Mouse (Mus musculus) testis, postnatal 10 days (tissue): Measurements from ENCODE around the gene Lmntd2.

Source experiments
- DNase-seq: peaks from one replicate; pipeline ENCODE4 v3.0.0; 2021; ENCODE audit warnings: low spot score

Lmntd2 gene

DNA sequence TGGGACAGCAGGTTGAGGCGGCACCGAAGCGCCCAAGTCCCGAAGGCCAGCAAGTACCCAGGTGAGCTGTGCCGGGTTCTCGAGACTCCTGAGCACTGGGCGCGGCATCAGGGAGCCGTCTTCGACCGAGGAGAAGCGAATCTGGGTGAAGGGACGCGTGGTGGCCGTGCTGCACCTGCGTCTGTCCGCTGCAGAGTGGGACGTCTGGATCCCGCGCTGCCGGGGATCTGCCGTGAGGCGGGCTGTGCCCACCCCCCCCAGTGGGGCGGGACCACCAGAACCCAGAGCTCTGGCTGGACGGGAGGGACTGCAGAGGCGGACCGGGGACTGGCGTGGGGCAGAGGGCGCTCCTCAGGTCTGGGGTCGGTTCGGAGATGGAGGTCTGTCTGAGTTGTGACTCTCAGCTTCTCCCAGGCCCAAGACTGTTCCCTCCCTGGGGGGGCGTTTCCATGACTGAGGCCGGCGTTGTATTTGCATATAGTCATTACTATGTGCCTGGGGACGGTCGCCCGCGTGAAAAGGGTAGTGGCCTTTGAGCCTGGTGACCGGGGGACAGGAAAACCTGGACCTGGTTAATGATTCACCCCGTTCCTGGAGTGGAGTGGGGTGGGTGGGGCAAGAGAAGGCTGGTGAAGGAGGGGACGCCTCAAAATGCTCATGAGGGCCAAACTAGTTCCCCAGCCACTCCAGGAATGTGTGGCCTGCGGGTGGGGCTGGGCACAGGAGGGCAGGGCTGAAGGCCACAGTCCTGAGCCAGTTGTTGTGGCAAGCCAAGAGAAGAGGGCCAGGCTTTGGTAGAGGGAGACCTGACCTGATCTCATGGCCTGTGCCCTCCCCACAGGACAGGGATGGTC lies 2.2 kb upstream of the Lmntd2 start:
- no peak for DNase-seq

DNA sequence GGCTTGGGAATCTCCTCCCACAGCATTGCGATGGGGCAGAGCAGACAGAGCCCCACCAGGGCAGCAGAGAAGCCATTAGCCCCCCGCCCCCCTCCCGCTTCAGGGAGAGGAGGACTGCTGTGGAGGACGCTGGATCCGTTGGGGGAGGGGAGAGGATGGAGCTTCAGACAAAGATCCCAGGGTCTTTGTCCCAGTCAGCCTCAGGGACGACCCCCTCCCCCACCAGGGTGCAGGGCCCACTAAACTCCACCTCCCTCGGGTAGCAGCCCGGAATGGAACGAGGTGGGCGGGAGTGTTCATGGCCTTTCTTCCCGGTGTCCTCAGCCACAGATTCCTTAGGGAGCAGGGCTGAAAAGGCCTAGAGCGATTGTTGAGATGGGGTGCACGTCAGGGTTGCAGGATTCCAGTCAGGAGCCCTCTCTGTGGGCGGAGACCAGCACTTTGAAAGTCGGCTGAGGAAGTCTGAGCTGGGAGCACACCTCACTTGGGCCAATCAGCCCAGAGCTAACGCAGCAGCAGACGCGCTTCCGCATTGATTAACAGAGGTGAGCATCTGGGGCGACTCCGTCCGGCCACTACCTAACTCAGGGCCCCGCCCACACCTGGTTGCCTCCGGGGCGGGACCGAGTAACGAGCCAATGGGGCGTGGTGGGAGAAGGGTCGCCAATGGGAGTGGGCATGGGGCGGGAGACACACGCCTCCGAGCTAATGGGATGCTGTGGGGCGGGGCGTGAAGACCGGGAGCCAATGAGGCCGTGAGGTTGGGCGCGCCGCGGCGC lies 1.4 kb upstream of the Lmntd2 start, which contains the start of gene Rassf7:
Gene Rassf7, plus strand, starts transcription at position 760 of the 779 bp plus-strand sequence.
- DNase-seq, result peak; percentile 93

DNA sequence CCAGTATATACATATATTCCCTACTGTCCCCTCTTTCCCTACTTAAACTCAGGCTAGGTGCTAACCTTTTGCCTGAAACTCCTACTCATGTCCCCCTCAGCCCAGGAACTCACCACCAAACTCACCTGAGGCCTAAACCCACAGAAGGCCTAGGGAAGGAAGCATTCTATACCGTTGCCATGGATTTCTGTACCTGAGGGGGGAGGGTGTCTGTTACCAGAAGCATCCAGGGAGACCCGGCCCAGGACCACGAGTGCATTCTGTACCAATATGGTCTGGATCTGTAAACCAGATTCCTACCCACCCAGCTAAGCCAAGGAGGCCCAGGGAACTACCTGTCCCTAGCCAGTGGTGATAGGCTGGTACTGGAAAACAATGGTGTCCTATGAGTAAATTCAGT lies 430 bp upstream of the Lmntd2 start:
- DNase-seq, result peak; percentile 35

DNA sequence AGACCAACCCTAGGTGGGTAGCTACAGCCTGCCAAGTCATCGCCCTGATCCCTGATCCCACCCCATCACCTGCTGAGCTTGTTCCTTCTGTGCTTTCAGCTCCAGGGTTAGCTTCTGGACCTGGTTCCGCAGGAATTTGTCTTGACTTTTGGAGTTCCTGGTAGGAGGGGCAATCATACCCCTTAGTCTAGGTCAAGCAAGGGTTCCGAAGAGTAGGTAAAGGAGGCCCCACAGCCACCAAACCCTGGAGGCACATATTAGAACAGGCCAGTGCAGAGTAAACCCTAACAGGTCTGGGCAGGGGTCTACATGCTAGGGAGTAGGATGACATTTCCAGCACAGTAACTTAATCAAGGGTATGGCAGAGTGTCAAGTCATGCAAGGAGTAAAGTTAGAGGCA lies 747 bp downstream of the Lmntd2 start:
- DNase-seq, result no peak

DNA sequence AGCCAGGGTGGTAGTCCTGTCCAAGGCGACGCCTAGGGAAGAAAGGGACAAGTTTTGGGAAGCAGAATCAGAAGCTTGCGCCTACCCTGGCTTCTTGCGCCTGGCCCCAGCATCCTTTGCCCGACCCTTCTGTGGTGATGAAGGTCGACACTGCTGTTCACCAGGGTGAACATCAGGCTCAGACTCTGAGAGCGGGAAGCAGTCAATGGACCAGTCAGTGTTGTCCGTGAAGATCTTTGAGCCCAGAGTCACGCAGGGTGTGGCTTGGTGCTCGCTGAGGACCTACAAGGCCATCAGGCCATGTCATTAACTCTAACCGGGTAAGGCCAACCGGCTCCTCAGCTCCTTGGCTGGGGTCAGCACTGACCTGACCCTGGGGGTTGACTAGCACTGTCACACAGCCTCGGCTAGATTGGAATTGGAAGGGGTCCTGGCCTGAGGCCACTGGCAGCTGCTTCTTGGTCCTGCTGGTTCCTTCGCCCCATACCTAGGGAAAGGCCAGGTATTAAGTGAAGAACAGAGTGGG lies 3.2 kb downstream of the Lmntd2 start:
- DNase-seq, result no peak

DNA sequence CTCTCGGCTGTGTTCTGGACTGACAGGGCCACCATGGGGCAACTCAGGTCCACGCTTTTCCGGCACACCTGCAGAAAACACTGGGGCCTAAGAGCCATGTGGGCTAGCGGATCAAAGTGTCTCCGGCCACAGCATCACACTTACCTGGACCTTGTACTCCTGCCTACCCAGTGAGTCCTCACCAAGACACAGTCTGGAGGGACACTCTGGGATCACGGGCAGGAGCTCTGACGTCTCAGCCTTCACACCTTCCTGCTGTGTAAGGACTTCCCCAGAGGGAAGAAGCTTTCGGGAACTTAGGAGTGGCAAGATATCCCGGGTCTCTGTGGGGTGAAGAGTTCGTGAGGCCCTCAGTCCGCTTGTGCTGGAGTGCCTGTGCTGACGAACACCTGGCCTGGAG lies 3.7 kb downstream of the Lmntd2 start:
- no peak for DNase-seq

DNA sequence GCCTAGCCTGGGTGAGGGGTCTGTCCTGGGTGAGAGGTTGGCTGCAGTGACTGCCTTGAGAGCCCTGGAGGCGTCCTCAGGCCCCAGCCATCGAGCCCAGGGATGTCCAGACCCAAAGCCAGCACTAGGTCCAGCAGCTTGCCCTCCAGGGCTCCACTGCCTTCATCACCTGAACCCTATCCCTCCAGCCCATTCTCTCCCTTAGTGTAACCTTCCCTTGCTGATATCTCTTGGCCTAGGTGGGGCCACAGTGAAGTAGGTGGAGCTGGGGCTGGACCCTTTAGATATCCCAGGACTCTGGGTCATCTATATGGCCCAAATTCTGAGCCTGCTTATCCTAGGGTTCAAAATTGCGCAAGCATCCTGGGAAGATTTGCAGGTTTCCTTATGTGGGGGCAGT lies 4.4 kb downstream of the Lmntd2 start:
- no peak for DNase-seq

DNA sequence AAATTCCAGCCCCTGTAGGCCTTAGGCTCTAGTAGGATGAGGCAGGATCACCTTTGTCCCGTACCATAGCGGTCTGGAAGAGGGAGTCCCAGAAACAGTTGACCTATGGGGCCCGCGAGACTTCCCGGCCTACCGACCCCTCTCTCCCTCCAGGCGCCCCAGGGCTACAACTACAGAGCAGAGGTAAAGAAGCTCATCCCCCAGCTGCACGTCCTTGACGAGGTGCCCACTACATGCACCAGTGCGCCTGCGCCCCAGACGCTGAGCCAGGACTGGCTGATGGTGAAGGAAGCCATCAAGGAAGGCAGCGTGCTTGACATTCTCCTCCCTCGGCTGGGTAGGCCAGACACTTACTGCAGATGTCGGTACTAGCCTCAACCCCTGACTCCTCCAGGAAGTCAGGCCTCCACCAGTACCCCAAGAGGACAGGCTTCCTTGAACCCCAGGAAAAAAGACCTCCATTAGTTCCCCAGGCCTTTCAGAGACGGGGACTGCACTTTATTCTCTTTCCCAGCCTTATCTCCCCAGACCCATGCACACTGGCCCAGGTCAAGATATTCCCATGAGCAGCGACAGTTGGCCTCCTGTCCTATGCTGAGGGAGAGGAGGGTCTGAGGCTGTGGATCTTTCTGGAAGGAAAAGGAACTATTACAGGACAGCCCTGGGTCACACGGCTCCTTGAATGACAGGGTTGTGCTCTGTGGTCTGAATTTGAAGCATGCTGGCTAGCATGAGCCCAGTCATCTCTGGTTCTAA lies 7.5 kb downstream of the Lmntd2 start:
- DNase-seq, result peak; percentile 39

DNA sequence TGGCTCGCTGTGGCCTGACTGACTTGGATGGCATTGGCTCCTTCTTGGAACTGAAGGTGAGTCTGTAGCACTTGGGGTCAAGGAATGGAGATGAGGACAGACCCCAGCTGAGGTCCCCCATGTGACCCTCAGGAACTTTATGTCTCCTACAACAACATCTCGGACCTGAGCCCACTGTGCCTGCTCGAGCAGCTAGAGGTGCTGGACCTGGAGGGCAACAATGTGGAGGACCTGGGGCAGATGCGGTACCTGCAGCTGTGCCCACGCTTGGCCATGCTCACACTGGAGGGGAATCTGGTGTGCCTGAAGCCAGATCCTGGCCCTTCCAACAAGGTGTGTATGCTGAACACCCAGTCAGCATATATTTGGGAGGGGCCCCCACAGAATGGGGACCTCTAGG lies 8.4 kb downstream of the Lmntd2 start:
- DNase-seq, result peak; percentile 38

DNA sequence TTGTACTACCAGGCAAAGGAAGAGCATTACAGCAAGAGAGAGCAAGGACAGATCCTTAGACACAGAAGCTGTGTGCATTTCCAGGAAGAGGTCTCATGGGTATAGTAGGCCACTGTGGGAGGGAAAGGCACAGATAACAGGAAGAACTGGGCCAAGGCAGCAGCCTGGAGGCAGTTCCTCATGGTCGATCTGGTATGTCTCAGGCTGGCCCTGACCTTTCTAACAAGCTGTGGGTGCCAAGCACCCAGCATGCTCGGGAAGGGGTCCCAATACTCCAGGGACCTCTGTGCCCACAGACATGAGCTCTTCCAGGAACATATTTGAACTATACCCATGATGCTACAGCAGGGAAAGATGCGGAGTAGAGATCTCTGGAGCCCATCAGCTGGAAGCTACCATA lies 9.3 kb downstream of the Lmntd2 start:
- DNase-seq, result no peak

DNA sequence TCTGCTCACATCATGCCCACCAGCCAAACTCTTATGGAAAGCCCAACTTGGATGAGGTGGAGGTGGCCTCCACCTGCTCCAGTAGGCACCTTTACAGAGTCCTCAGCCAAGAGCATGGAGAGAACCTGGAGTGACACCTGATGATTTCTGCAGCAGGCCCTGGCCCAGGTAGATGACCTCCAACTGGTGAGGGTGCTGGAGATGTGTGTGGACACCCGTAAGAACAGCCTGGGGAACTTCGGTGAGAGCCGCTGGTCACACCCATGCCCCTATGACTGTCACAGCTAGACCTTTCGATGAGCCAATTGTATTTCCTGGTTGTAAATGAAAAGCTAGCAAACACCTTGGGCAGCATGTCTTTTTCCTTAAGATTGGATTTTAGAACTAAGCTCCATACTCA lies 15.8 kb downstream of the Lmntd2 start:
- no peak for DNase-seq

DNA sequence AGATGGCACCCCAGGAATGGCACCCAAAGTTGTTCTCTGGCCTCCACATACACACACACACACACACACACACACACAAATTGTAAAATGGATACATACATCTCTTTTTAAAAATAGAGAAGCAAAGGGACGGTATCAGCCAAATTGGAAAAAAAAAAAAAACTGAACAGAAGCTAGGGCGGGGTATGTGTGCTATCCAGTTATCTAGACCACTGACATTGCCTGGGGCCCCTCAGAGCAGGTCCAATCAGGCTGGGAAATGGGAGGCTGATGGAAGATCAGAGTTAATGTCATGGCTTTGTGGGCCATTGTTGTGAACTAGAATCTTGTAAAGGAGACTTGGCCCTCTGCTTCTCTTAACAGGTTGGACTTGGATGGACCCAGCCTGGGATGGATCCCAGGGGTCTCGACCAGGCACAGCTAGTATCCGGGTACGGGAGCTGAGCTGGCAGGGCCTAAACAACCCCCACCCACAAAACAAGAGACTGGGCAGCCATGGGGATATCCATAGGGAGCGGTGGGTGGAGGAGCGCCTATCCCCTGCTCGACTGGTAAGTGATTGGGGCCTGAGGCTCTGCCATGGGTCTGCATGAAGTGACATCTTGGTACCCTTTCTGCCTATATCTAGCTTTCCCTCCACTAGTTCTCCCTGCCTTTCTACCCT lies 17.1 kb downstream of the Lmntd2 start:
- DNase-seq, result no peak

DNA sequence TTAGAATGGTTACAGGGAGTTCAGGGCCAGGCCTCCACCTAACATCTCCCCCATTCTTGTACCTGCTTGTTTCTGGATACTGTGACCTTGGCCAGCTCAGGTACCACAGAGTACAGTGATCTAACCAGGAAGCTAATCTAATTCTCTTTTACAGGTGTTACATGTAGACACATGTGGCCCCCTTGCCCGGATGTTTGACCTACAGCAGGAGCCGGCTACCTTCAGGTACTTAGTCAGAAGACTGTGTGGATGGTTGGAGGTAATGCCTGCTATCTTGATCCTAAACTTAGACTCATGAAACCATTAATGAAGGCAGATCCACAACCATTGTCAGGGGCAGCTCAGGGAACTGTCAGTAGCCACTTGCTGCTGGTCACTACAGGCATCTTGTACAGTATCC lies 18.1 kb downstream of the Lmntd2 start:
- no peak for DNase-seq

DNA sequence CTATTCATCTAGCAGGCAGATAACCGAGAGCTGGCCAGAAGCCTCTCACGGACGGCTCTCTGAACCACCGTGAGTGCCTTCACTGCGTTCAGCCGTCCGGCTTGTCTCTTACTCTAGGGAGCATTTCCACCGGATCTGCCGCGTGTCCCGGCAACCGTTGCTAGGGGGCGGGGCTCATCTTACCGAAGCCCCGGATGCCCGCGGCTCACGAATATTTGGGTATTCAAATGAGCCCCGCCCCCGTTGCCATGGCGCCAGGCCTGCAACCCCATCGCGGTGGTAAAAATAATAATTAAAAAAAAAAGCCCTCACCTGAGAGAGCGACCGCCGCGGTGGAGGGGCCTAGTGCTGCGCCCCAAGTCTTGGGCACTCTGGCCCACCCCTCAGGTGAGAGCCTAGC lies 19.1 kb downstream of the Lmntd2 start:
- DNase-seq, result peak; percentile 98

DNA sequence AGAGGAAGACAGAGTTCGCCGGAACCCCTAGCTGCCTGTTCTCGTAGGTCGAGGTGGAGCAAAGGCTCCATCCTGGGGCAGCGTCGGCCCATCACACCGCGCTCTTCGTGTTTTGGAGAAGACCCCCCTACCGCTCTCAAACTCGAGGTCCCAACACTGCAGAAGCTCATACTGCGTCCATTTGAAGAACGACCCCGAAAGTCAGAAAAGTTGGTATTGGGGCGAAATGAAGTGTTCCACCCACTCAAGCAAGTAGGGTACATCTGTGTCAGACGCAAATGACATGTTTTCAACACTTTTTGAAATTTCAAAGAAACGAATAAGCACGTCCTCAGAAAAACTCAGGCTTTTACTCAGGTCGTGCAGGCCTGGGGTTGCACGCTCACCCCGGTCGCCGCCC lies 19.5 kb downstream of the Lmntd2 start:
- DNase-seq, result no peak

DNA sequence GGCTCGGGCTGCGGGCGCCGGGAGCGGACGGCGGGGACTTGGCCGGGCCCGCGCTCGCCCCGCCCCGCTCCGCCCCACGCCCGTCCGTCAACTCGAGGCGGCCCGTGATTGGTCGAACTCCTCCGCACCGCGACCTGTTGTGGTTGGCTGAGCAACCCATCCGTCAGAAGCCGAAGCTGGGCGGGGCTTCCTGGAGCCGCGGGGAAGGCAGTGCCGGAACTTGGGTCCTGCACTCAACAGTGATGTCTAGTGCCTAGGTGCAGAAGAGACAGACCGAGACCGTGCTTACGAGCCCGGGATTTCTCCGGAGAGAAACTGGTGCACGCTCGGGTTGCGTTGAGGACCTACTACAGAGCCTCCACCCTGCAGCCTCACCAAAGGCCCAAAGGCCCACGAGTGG lies 19.9 kb downstream of the Lmntd2 start, which contains the start of the genes Hras and Lrrc56:
Gene Hras, minus strand, starts transcription at position 58 of the 400 bp plus-strand sequence.
Gene Lrrc56, plus strand, starts transcription at position 210 of the 400 bp plus-strand sequence.
- peak; percentile 99 for DNase-seq

DNA sequence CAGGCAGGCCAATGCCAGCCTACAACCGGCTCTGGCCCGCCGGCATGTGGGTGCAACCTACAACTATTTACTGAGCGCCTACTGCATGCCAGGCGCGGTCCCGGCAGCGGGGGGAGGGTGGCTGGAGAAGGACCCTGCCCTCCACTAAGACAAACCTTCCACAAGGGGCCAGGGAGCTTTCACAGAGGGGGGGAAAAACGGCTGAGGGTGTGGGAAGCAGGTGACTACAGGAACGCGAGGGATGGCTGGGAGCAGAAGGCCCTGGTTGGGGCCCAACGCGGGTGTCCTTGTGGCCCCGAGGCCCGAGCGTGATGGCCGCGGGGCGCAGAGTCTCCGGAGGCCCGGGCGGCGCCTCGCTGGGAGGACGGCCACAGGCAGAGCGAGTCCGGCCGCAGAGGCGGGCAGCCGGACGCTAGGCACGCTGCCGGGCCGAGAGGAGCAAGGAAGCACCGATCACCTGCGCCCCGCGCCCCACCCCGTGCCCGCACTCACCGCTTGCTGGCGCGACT lies 20.5 kb downstream of the Lmntd2 start:
- DNase-seq, result peak; percentile 69

DNA sequence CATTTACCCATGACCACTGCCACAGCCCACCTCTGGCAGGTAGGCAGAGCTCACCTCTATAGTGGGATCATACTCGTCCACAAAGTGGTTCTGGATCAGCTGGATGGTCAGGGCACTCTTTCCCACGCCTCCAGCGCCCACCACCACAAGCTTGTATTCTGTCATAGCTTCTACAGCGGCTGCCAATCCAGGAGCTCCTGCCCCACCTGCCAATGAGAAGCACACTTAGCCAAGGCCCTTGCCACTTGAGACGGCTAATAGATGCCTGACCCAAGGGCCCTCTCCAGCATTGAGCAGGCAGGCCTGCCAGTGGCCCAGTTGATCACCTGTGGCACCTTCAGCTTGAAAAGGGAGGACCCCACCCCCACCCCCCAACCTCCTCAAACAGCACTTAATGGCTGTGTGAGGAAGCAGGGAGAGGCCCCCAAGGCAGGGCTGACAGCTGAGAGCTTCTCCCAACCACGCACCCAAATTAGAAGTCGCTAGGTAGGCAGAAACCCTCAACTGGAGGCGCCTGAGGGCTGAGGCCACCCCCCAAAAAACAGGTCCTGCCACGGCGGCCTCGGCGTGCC lies 21.0 kb downstream of the Lmntd2 start:
- DNase-seq, result peak; percentile 39

DNA sequence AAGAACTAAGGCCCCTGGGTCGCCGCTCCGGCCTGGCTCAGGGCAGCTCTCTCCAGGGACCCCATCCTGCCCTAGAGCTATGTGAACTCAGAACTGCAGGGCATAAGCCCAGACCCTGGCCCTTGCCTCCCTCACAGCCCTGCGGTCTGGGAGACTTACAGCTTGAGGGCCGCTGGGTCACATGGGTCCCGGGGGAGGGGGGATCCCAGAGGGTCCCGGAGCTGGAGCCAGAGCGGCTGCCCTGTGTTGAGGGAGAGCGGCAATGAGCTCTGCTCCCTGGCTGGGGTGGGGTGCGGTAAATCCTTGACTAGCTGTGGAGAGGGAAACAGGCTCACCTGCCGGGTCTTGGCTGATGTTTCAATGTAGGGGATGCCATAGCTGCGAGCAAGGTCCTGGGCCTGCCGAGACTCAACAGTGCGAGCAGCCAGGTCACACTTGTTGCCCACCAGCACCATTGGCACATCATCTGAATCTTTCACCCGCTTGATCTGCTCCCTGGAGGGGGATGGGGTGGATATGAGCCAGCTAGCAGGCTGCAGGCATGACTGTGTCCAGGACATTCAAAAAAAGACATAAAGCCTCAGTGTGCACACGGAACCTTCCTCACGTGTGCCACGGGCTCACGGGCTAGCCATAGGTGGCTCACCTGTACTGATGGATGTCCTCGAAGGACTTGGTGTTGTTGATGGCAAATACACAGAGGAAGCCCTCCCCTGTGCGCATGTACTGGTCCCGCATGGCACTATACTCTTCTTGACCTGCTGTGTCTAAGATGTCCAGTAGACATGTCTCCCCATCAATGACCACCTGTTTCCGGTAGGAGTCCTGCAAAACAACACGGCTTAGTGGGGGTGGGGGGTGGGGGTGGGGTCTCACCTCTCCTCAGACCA lies 21.8 kb downstream of the Lmntd2 start:
- peak; percentile 51 for DNase-seq

DNA sequence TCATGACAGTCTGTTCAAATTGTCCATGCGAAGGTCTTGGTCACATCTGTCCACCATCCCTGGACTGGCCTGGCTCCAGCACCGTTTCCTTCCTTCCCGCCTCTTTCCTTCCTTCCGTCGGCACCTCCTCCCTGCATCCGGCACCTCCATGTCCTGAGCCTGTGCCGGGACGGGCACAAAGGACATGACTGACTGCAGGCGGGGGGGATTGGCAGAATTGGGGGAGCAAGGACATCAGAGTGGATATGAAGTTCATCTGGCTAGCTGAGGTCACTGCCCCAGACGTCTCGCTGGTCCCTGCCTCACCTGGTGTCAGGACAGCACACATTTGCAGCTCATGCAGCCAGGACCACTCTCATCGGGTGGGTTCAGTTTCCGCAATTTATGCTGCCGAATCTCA lies 22.8 kb downstream of the Lmntd2 start:
- peak; percentile 50 for DNase-seq
